Mouse (Mus musculus): Measurements from ENCODE around the gene Chmp5. TPM values are rescaled to one million over a fixed set of nuclear protein-coding genes. Genes with fewer than 3 reads are reported as not detected.
A peak's percentile ranks its signal among the peaks of the same experiment; 100 is the strongest.

Chmp5 gene
- polyA plus RNA-seq, 1 experiment from 2014 or later, result 145 TPM

GRCm38 (mm10) chr4:40969781-40970591, 21.8 kb downstream of the Chmp5 start:
- Histone ChIP-seq H3K4me1 (ENCODE audit: control insufficient read depth, insufficient read depth, low read length) (peaks cover 6% of the 10 kb centered on the region; the same call in 1 of the 2 replicates), H3K4me2 (ENCODE audit: low read depth, low read length) (peak overlapping the region; percentile 66), H3K9me3 (ENCODE audit: control insufficient read depth, low read length) (no peaks in the 10 kb centered on the region), H3K4me3 (ENCODE audit: low read depth, low read length) (peak overlapping the region; percentile 98), H3K9ac (replicated peaks; ENCODE audit: low read depth, low read length) (peak overlapping the region; percentile 92), H3K36me3 (ENCODE audit: control insufficient read depth, insufficient read depth, low read length) (0 out of 2 replicates have a peak, but pooled peaks cover 5% of the 10 kb centered on the region), H3K27me3 (ENCODE audit: control insufficient read depth, insufficient read depth, low read length) (no peaks in the 10 kb centered on the region), H3K27ac (ENCODE audit: low read depth, low read length) (peak overlapping the region; percentile 91)
- ATAC-seq (ENCODE audit: low read depth), result peak; percentile 45
- 14% methylated on average over 11 of the region's 13 CpGs for WGBS

- Histone ChIP-seq H3K4me1 (ENCODE audit: control insufficient read depth, insufficient read depth, low read length) (peaks cover 6% of the 10 kb centered on the region; the same call in 1 of the 2 replicates), H3K9me3 (ENCODE audit: control insufficient read depth, low read length) (no peaks in the 10 kb centered on the region), H3K36me3 (ENCODE audit: control insufficient read depth, insufficient read depth, low read length) (0 out of 2 replicates have a peak, but pooled peaks cover 4% of the 10 kb centered on the region), H3K4me3 (ENCODE audit: low read depth, low read length) (peak overlapping the region; percentile 98), H3K27ac (ENCODE audit: low read depth, low read length) (peak overlapping the region; percentile 91), H3K27me3 (ENCODE audit: control insufficient read depth, insufficient read depth, low read length) (no peaks in the 10 kb centered on the region), H3K9ac (replicated peaks; ENCODE audit: low read depth, low read length) (peak overlapping the region; percentile 92), H3K4me2 (ENCODE audit: low read depth, low read length) (peak overlapping the region; percentile 66)
- ATAC-seq (ENCODE audit: low read depth), result no peak
- under 1% methylated on average over 16 of the region's 16 CpGs for WGBS
Measured at GRCm38 (mm10) chr4:40970592-40970841, 22.3 kb downstream of the Chmp5 start.

GRCm38 (mm10) chr4:40970842-40971701, 22.9 kb downstream of the Chmp5 start, which contains the start of gene Nfx1:
TSS of gene Nfx1 (plus strand) at chr4:40970906.
- H3K27me3 ChIP-seq (ENCODE audit: control insufficient read depth, insufficient read depth, low read length), result no peaks in the 10 kb centered on the region
- ATAC-seq (ENCODE audit: low read depth), result peak; percentile 98
- WGBS, result under 1% methylated on average over 72 of the region's 85 CpGs
- H3K4me1 ChIP-seq (ENCODE audit: control insufficient read depth, insufficient read depth, low read length), result peaks cover 6% of the 10 kb centered on the region; the same call in 1 of the 2 replicates
- H3K9me3 ChIP-seq (ENCODE audit: control insufficient read depth, low read length), result no peaks in the 10 kb centered on the region
- peak within 1 kb of the TSS; percentile 91 for H3K27ac ChIP-seq (ENCODE audit: low read depth, low read length)
- peak within 1 kb of the TSS; percentile 92 for H3K9ac ChIP-seq (replicated peaks; ENCODE audit: low read depth, low read length)
- H3K4me2 ChIP-seq (ENCODE audit: low read depth, low read length), result peak within 1 kb of the TSS; percentile 66
- H3K4me3 ChIP-seq (ENCODE audit: low read depth, low read length), result peak within 1 kb of the TSS; percentile 98
- H3K36me3 ChIP-seq (ENCODE audit: control insufficient read depth, insufficient read depth, low read length), result 0 out of 2 replicates have a peak, but pooled peaks cover 4% of the 10 kb centered on the region

DNA sequence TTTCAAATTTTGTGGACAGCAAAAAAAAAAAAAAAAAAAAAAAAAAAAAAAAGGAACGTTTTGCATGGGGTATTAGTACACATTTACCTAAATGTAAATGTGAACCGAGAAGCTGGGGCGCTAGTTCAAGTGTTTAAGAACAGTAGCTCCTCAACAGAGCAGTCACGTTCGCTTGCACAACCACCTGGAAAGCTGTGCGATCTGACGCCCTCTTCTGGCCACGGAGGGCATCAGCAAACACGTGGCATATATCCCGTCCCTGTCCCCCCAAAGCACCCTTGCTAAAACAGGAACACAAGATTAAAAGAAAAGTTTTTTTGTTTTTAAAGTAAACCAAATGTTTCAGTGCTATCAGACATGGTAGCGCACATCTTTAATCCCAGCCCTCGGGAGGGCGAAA, 23.5 kb downstream of the Chmp5 start:
- H3K9me3 ChIP-seq (ENCODE audit: control insufficient read depth, low read length), result no peaks in the 10 kb centered on the region
- peaks cover 5% of the 10 kb centered on the region; the same call in 1 of the 2 replicates for H3K36me3 ChIP-seq (ENCODE audit: control insufficient read depth, insufficient read depth, low read length)
- 27% methylated on average over 13 of the region's 13 CpGs for WGBS
- H3K27me3 ChIP-seq (ENCODE audit: control insufficient read depth, insufficient read depth, low read length), result no peaks in the 10 kb centered on the region
- peak overlapping the region; percentile 66 for H3K4me2 ChIP-seq (ENCODE audit: low read depth, low read length)
- no peak for ATAC-seq (ENCODE audit: low read depth)
- H3K9ac ChIP-seq (replicated peaks; ENCODE audit: low read depth, low read length), result peak overlapping the region; percentile 92; the same call in 1 of the 2 replicates
- peak overlapping the region; percentile 98 for H3K4me3 ChIP-seq (ENCODE audit: low read depth, low read length)
- H3K4me1 ChIP-seq (ENCODE audit: control insufficient read depth, insufficient read depth, low read length), result peaks cover 6% of the 10 kb centered on the region; the same call in 1 of the 2 replicates
- H3K27ac ChIP-seq (ENCODE audit: low read depth, low read length), result no peak overlapping the region; the same call in 1 of the 2 replicates

- Histone ChIP-seq H3K27ac (ENCODE audit: low read depth, low read length) (no peak overlapping the region), H3K4me1 (ENCODE audit: control insufficient read depth, insufficient read depth, low read length) (peaks cover 6% of the 10 kb centered on the region; the same call in 1 of the 2 replicates), H3K36me3 (ENCODE audit: control insufficient read depth, insufficient read depth, low read length) (peaks cover 20% of the 10 kb centered on the region), H3K27me3 (ENCODE audit: control insufficient read depth, insufficient read depth, low read length) (no peaks in the 10 kb centered on the region), H3K4me2 (ENCODE audit: low read depth, low read length) (no peak overlapping the region), H3K9ac (replicated peaks; ENCODE audit: low read depth, low read length) (no peak overlapping the region), H3K4me3 (ENCODE audit: low read depth, low read length) (no peak overlapping the region), H3K9me3 (ENCODE audit: control insufficient read depth, low read length) (no peaks in the 10 kb centered on the region)
- WGBS, result 100% methylated on average over 1 of the region's 1 CpGs
- no peak for ATAC-seq (ENCODE audit: low read depth)
Measured at GRCm38 (mm10) chr4:40974011-40974410, 25.8 kb downstream of the Chmp5 start.

- 93% methylated on average over 3 of the region's 3 CpGs for WGBS
- Histone ChIP-seq H3K4me1 (ENCODE audit: control insufficient read depth, insufficient read depth, low read length) (peaks cover 6% of the 10 kb centered on the region; the same call in 1 of the 2 replicates), H3K9me3 (ENCODE audit: control insufficient read depth, low read length) (no peaks in the 10 kb centered on the region), H3K4me3 (ENCODE audit: low read depth, low read length) (no peak overlapping the region), H3K9ac (replicated peaks; ENCODE audit: low read depth, low read length) (no peak overlapping the region), H3K27me3 (ENCODE audit: control insufficient read depth, insufficient read depth, low read length) (no peaks in the 10 kb centered on the region), H3K27ac (ENCODE audit: low read depth, low read length) (no peak overlapping the region), H3K4me2 (ENCODE audit: low read depth, low read length) (no peak overlapping the region), H3K36me3 (ENCODE audit: control insufficient read depth, insufficient read depth, low read length) (peaks cover 34% of the 10 kb centered on the region)
- ATAC-seq (ENCODE audit: low read depth), result no peak
Measured at GRCm38 (mm10) chr4:40975678-40976077, 27.5 kb downstream of the Chmp5 start.

DNA sequence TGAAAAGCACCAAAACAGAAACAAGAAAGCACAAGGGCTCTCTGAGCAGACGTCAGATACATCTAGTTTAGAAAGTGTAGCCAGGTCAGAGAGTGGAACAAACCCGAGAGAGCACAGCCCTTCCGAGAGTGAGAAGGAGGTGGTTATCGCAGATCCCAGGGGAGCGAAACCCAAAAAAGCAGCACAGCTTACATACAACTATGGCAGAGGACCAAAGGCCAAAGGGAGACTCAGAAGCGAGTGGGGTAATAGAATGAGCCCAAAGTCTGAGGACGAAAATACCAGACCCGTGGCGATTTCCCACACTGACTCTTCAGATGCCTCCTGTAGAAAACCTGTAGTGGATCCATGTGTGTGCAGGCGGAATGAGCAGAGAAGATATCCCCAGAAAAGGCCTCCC, 28.4 kb downstream of the Chmp5 start:
- 96% methylated on average over 10 of the region's 10 CpGs for WGBS
- no peak overlapping the region for H3K4me3 ChIP-seq (ENCODE audit: low read depth, low read length)
- ATAC-seq (ENCODE audit: low read depth), result no peak
- H3K4me1 ChIP-seq (ENCODE audit: control insufficient read depth, insufficient read depth, low read length), result peaks cover 6% of the 10 kb centered on the region; the same call in 1 of the 2 replicates
- no peak overlapping the region for H3K27ac ChIP-seq (ENCODE audit: low read depth, low read length)
- H3K4me2 ChIP-seq (ENCODE audit: low read depth, low read length), result no peak overlapping the region
- no peaks in the 10 kb centered on the region for H3K27me3 ChIP-seq (ENCODE audit: control insufficient read depth, insufficient read depth, low read length)
- H3K9ac ChIP-seq (replicated peaks; ENCODE audit: low read depth, low read length), result no peak overlapping the region
- peaks cover 42% of the 10 kb centered on the region for H3K36me3 ChIP-seq (ENCODE audit: control insufficient read depth, insufficient read depth, low read length)
- no peaks in the 10 kb centered on the region for H3K9me3 ChIP-seq (ENCODE audit: control insufficient read depth, low read length)

- Histone ChIP-seq H3K4me3 (ENCODE audit: low read depth, low read length) (no peak overlapping the region), H3K4me2 (ENCODE audit: low read depth, low read length) (no peak overlapping the region), H3K27me3 (ENCODE audit: control insufficient read depth, insufficient read depth, low read length) (no peaks in the 10 kb centered on the region), H3K4me1 (ENCODE audit: control insufficient read depth, insufficient read depth, low read length) (no peaks in the 10 kb centered on the region), H3K9me3 (ENCODE audit: control insufficient read depth, low read length) (no peaks in the 10 kb centered on the region), H3K9ac (replicated peaks; ENCODE audit: low read depth, low read length) (no peak overlapping the region), H3K27ac (ENCODE audit: low read depth, low read length) (no peak overlapping the region), H3K36me3 (ENCODE audit: control insufficient read depth, insufficient read depth, low read length) (peaks cover 42% of the 10 kb centered on the region)
- WGBS, result 97% methylated on average over 1 of the region's 1 CpGs
- no peak for ATAC-seq (ENCODE audit: low read depth)
Measured at GRCm38 (mm10) chr4:40979430-40979829, 31.2 kb downstream of the Chmp5 start.

Measured in neural tube, embryonic 14.5 days (tissue).